Mouse (Mus musculus) E14TG2a.4 (cell line): ENCODE measurements around the gene Wbp4.

ENCODE experiments used
- H3K27me3 ChIP-seq: 2 replicates; pipeline ENCODE4 v1.6.1; 2014; ENCODE audit warnings: low read length, control low read depth; ENCODE audit not compliant: insufficient read depth
- H3K36me3 ChIP-seq: 2 replicates; pipeline ENCODE4 v1.6.1; 2014; ENCODE audit warnings: low read length, control low read depth; ENCODE audit not compliant: insufficient read depth
- H3K4me1 ChIP-seq: replicated peaks from 2 replicates; pipeline ENCODE4 v1.6.1; 2014; ENCODE audit warnings: low read depth, low read length, control low read depth
- H3K4me3 ChIP-seq: replicated peaks from 2 replicates; pipeline ENCODE4 v1.5.1; 2014; ENCODE audit warnings: mild to moderate bottlenecking, low read length
- H3K9me3 ChIP-seq: 2 replicates; pipeline ENCODE4 v1.6.1; 2014; ENCODE audit warnings: low read length, control low read depth
- CTCF ChIP-seq: conservative IDR thresholded peaks from 2 replicates; pipeline ENCODE4 v1.5.1; 2014; ENCODE audit warnings: low read length
- NANOG ChIP-seq: IDR thresholded peaks from 2 replicates; pipeline ENCODE4 v1.6.1; 2014; ENCODE audit warnings: borderline replicate concordance, low read length, mixed read lengths
- POU5F1 ChIP-seq: IDR thresholded peaks from 2 replicates; pipeline ENCODE4 v1.6.1; 2014; ENCODE audit warnings: low read length, borderline replicate concordance

The Wbp4 gene

DNA sequence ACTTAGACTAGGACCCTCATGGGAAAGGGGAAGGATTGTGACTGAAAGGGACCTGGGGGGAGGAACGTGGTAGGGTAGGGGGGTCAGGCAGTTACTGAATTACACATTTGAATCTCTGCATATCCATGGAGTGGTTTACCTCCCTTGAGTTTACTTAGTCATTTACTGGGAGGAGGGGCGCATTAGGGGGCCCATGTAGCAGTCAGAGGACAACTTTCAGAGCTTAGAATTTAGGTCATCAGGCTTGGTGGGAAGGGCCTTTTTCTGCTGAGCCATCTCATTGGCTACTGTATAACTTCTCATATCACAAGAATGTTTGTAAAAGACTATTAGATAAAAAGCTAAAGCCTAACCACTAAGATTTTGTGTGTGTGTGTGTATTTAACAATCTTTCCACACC, 70.7 kb downstream of the Wbp4 start:
- Histone ChIP-seq H3K9me3 (0 out of 2 replicates have a peak, but pooled peaks cover 6% of the 10 kb centered on the region), H3K36me3 (peaks cover 38% of the 10 kb centered on the region), H3K27me3 (no peaks in the 10 kb centered on the region), H3K4me3 (no peak overlapping the region), H3K4me1 (peaks cover 10% of the 10 kb centered on the region; the same call in 1 of the 2 replicates)
- no peak for TF ChIP-seq NANOG
- TF ChIP-seq CTCF = no peak
- no peak for TF ChIP-seq POU5F1
